Comparison of ENCODE assay signal across 9 mouse cellular contexts in genomic region chr17:66680662-66681061, GRCm38 (mm10).
DNase-seq lines count a peak whose midpoint lies in the region; ATAC-seq and TF ChIP-seq lines count a peak whose summit lies in the region.
"Had no signal": no experiment of that assay in that cellular context is flagged by ENCODE, and none has a peak within 500 bp of the region (broad histone marks: within the 10 kb centered on the region; RNA-seq: fewer than 3 reads in every experiment).

No protein-coding gene starts in this region.

- no peaks in the 10 kb centered on the region for H3K9me3 ChIP-seq in midbrain, embryonic 13.5 days

- H3K36me3 ChIP-seq in midbrain, embryonic 13.5 days: no peaks in the 10 kb centered on the region

- no peak overlapping the region for H3K9ac ChIP-seq in midbrain, embryonic 13.5 days (replicated peaks)

- peak; percentile 46 to 74 for DNase-seq in right cerebral cortex, adult 2 months (ENCODE audit: low spot score in 2 of 2)
- DNase-seq in right cerebral cortex, postnatal 25 days: no peak
- DNase-seq in adrenal gland, adult 2 months: peak; percentile 43
- DNase-seq in cerebellum, postnatal 36 days: peak; percentile 58 to 62
- DNase-seq in heart, postnatal 36 days: peak; percentile 57 to 70
- peak; percentile 28 to 56 for DNase-seq in left cerebral cortex, adult 2 months (ENCODE audit: extremely low spot score in 1 of 2, low spot score in 2 of 2)

- WGBS in midbrain, embryonic 13.5 days: 25% methylated on average over 4 of the region's 4 CpGs

- intact Hi-C loops in heart, postnatal 36 days (cut with DNase I): loop anchor here (2.0 to 10.0 kb wide), 5 partner anchors 77 to 904 kb away; partner anchors contain the start of gene Ptprm
- intact Hi-C loops in left cerebral cortex, adult 2 months (cut with DNase I): loop anchor here (2.0 to 5.0 kb wide), 5 partner anchors 76 to 904 kb away; partner anchors contain the start of gene Ptprm

- no peaks in the 10 kb centered on the region for H3K4me1 ChIP-seq in midbrain, embryonic 13.5 days (replicated peaks)

- peak; percentile 68 for ATAC-seq in midbrain, embryonic 13.5 days
- ATAC-seq in activated CD4-positive, CD25-positive, alpha-beta regulatory T cell, adult 4 months: no peak

- H3K27ac ChIP-seq in left cerebral cortex, adult 2 months: no peak overlapping the region
- no peak overlapping the region for H3K27ac ChIP-seq in midbrain, embryonic 13.5 days
- H3K27ac ChIP-seq: macrophage had no signal

- no peak overlapping the region for H3K4me2 ChIP-seq in midbrain, embryonic 13.5 days (replicated peaks)

- H3K4me3 ChIP-seq in left cerebral cortex, adult 2 months: no peak overlapping the region
- H3K4me3 ChIP-seq in midbrain, embryonic 13.5 days (replicated peaks): no peak overlapping the region

- peak; percentile 92 for TF ChIP-seq CTCF in left cerebral cortex, adult 2 months (IDR thresholded peaks at IDR 0.05)

- no peaks in the 10 kb centered on the region for H3K27me3 ChIP-seq in midbrain, embryonic 13.5 days
